Mouse (Mus musculus) c-Kit-positive CD71-positive TER-119-positive erythroid progenitor cells, embryonic 14.5 days (primary cell): ENCODE results near the gene Dlg2.

Experiments
- DNase-seq: peaks from one replicate; pipeline ENCODE4 v3.0.0-alpha.2; 2013; ENCODE audit warnings: low spot score

Gene Dlg2

GRCm38 (mm10) chr7:92292918-92293518, 1816.5 kb downstream of the Dlg2 start:
- DNase-seq: no peak

- DNase-seq: no peak
These were observed 1824.6 kb downstream of the Dlg2 start for GRCm38 (mm10) chr7:92301046-92301445.

DNA sequence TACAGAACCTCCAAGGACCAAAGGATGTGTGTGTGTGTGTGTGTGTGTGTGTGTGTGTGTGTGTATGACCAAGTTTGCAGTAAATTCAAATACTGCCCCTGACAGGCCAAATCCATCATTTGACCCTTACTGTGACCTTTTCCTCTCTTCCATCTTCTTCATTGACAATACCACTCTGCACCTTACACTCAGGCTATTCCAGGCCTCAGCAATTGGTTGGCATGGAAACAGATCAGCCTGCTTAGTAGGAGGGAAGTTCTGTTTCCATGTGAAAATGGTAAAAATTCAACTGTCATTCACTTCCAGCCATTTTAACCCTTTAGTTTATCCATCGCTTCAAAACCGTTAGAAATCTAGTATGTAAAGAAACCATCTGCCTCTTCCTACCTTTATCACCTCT, 1831.2 kb downstream of the Dlg2 start:
- no peak for DNase-seq

DNA sequence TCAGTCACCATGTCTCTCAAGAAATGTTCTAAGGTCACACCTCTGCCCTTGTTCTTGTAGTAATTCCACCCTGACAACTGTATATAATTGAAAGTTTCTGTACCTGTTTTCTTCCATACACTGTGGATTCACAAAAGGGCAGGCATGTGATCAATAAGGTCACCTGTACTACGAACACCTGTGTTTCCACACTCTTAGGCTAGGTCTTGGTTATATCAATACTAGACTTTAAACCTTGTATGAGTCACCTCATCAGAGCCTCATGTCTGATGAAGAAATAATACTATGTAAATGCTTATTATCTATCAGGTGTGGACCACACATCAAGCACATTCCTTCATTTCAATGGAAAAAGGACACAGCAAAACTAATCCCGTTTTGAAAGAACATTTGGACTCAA, 1831.7 kb downstream of the Dlg2 start:
- DNase-seq: no peak

GRCm38 (mm10) chr7:92316389-92316788, 1839.9 kb downstream of the Dlg2 start:
- no peak for DNase-seq

DNA sequence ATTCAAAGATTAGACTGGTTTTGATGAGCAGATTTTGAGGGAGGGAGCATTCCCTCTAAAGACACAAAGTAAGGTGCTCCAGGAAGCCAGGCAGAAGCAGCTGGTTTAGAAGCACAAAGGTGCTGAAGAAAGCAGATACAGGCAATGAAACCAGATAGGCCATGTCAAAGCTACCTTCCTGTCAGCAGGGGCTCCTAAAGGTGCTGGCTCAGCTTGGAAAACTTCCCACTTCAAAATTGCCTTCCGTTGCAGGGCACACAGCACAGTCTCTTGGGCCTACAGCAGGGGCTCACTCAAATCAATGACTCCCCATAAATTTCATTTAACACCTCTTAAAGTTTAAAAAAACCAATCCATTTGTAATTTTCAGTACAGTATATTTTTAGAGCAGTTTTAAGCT, 1843.0 kb downstream of the Dlg2 start:
- no peak for DNase-seq

DNA sequence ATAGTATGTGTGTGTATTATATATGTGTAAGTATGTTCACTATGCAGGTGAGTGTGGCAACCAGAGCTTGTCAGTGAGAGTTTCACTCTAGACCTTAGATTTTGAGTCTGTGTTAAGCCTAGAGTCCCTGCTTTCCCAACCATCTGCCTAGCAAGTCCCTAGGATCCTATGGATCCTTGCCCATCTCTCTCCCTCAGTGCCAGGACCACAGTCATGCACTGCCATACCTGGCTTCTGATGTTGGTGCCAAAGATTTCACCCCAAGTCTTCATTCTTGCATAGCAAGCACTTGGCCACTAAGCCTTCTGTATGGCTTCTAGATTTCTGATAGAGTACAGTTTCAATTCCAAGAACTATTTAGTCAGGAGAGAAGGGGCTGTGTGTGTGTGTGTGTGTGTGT, 1843.7 kb downstream of the Dlg2 start:
- DNase-seq: no peak

DNA sequence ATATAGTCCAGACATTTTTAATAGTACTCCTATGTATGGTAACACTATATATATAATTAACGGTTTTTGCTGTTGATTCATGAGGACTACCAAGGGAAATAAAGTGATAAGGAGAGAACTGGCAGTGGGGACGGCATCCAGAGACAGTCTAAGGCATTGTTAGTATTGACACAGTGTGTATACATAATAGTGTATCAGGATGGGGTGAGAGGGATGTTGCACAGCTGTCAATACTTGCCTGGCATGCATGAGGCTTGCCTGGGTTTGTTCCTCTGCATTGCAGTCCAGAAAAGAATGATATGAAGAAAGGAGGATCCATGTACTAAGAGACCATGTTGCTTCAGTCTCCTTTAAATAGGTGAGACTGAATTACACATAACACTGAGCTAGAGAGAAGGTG, 1845.3 kb downstream of the Dlg2 start:
- DNase-seq: no peak

DNA sequence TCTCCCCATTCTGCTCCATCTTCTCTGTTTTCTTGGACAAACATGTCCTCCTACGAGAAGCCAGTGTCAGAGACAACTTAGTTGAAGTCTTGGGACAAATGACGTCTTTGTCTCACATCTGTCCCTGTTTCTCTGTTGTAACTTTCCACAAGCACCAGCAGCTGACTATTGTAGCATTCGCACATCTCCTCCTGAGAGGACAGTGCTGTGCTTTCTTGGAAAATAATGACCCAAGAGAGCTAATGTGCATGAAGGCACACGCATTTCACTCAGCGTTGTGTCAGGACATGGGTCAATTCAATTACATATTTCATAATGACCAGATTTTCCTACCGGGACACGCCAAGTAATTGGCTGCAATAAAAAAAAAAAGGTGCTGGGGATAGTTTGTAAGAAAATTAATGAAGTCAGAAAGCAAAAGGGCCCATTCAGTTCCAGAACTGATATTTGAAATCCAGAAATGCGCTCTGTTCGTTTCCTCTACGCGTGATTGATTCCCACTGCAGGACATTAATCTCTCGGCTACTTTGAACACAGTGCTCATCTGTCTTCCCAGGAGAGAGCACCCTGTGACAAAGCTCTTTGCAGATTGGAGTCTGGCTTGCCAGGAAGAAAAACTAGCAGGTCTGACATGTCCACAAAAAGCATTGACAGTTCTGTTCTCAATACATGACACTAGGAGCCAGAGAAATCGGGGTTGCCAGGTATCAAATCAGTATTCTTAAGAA, 1846.0 kb downstream of the Dlg2 start:
- DNase-seq: no peak

- no peak for DNase-seq
These were observed 1847.2 kb downstream of the Dlg2 start for GRCm38 (mm10) chr7:92323710-92324109.

GRCm38 (mm10) chr7:92327343-92327896, 1850.9 kb downstream of the Dlg2 start:
- no peak for DNase-seq

- DNase-seq: no peak
These were observed 1856.9 kb downstream of the Dlg2 start for GRCm38 (mm10) chr7:92333220-92333898.

GRCm38 (mm10) chr7:92356542-92356941, 1880.1 kb downstream of the Dlg2 start:
- DNase-seq: no peak

GRCm38 (mm10) chr7:92363386-92363785, 1886.9 kb downstream of the Dlg2 start:
- no peak for DNase-seq

DNA sequence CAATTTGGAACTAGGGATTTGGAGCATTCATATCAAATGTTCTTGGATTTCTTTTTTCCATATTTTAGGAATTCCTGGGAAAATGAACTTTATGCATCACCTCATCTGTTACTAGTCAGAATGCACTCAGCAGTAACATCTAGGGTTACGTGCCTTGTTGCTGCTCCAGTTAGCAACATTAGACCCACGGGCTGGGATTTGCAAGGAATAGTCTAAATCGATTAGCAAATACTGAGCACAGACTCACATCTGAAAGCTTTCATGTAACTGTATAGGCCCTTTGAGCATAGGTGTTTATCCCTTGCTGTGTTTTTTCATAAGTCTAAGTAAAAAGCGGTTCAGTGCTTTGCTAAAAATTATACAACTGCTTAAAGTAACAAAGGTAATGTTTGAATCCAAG, 1887.3 kb downstream of the Dlg2 start:
- DNase-seq: no peak

- no peak for DNase-seq
These were observed 1890.6 kb downstream of the Dlg2 start for GRCm38 (mm10) chr7:92367111-92367510.

DNA sequence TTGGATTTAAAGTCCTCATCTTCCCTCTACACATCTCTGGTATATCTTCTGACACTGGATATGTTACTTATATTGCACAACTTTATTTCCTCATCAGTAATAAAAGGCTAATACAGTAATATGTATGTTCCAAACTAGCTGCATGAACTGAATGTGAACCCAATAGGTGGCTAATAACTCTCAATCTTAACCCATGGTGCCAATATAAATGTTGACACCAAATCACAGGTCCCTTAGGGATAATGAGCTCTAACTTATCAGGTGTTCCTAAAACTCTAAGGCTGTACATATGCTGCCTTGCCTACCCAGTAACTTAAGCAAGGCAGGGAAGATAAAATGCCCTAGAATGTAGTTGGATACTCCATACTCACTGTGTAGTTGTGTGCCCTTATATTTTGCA, 1894.0 kb downstream of the Dlg2 start:
- no peak for DNase-seq

DNA sequence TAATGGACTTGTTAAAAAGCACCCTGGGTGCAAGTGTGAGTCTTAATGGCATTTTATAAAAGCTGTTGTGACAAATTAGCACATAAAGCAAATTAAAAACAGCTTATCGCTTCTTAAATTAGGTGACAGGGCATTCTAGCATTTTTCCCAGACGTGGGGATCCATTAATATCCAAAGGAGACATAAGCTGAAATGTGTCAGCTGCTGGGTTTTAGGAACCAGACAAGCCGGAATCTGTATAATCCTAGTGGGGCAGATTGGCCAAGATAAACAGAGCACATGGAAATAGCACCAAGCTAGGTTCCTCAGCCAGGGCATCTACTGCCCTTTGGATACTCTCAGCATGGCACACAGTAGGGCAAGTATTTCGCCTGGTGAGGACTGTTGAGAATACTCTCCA, 1895.2 kb downstream of the Dlg2 start:
- DNase-seq: no peak

DNA sequence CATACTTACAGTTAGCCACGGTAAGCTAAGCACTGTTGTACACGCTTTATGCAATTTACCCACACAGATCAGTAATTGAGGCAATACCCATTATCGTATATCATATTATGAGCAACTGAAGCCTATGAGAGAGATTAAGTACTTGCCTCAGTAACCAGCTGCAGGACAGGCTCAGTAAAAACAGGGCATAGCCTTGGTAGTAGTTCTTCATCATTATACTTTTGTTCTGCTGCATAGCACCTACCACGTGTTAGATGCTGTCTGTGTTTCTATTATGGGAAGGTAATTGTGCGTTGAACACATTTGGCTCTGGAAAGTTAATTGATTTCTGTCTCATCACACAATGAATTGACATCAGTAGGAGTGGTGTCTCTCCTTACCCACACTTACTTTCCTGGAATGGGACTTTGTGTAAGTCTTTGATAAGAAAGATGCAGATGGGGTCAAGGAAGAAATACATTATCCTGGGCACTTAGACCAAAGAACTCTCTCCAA, 1897.4 kb downstream of the Dlg2 start:
- no peak for DNase-seq

- DNase-seq: no peak
These were observed 1907.5 kb downstream of the Dlg2 start for GRCm38 (mm10) chr7:92383913-92384484.

- DNase-seq: no peak
These were observed 1915.7 kb downstream of the Dlg2 start for GRCm38 (mm10) chr7:92392052-92392640.

DNA sequence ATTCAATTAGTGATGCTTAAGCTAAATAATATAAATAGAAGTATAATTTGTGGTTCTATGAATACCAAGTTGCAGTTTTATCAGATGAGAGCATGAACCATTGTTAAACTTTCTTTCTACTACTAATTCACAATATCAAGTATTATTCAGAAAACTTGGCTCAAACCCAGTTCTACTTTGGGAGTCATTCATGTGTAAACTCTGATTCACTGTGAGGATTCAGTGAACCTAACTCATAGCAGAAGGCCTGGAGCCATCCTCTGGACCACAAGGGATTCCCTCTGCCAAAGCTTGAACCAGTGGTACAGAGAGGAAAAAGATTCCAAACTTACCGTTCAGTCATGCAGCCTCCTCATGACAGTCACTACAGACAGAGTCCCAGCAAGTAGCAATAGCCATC, 1920.3 kb downstream of the Dlg2 start:
- DNase-seq: no peak
